Mouse (Mus musculus): Measurements from ENCODE around the gene Camkk2.

Camkk2 gene

GRCm38 (mm10) chr5:122777322-122777721, 1.9 kb downstream of the Camkk2 start:
- Histone ChIP-seq H3K36me3 (ENCODE audit: insufficient read depth, low read length) (no peaks in the 10 kb centered on the region), H3K4me1 (replicated peaks; ENCODE audit: low read depth, low read length) (peaks cover 87% of the 10 kb centered on the region), H3K9me3 (ENCODE audit: low read length) (no peaks in the 10 kb centered on the region), H3K4me3 (replicated peaks; ENCODE audit: low read length) (no peak overlapping the region), H3K27me3 (ENCODE audit: insufficient read depth, low read length) (peaks cover 31% of the 10 kb centered on the region)
- TF ChIP-seq CTCF (conservative IDR thresholded peaks at IDR 0.05; ENCODE audit: low read length), result no peak
- no peak for TF ChIP-seq NANOG (IDR thresholded peaks at IDR 0.05; ENCODE audit: borderline replicate concordance, low read length)
- TF ChIP-seq POU5F1 (IDR thresholded peaks at IDR 0.05; ENCODE audit: borderline replicate concordance, low read length), result no peak

DNA sequence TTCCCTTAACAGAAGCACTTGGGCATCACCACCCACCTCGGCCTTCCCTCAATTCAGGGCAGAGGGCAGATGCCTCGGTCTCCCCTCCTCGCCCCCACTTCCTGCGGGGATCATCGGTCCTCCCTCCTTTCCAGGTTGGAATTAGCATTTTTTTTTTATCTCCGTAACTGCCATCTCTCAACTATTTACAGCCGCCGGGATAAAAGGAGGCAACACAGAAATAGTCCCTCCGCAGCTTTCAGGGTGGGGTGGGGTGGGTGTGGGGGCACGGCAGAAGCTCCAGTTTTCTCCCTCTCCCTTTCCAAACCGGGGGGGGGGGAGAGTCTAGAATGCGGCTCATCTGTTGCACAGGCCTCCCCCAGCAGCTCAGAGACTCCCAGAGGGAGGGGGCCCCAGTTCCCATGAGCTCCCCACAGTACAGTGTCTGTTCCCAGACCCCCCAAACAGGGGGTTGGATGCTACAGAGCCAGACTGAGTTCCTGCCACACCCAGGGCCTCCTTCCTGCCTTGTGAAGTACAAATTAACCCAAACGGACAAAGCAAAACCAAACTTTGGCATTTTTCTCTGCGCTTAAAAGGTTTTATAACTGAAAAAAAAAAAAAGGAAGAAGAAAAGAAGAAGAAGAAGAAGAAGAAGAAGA, 3.4 kb downstream of the Camkk2 start:
- Histone ChIP-seq H3K27me3 (ENCODE audit: insufficient read depth, low read length) (peaks cover 31% of the 10 kb centered on the region), H3K9me3 (ENCODE audit: low read length) (no peaks in the 10 kb centered on the region), H3K36me3 (ENCODE audit: insufficient read depth, low read length) (no peaks in the 10 kb centered on the region), H3K4me3 (replicated peaks; ENCODE audit: low read length) (peak overlapping the region; percentile 75), H3K4me1 (replicated peaks; ENCODE audit: low read depth, low read length) (peaks cover 86% of the 10 kb centered on the region)
- TF ChIP-seq POU5F1 (IDR thresholded peaks at IDR 0.05; ENCODE audit: borderline replicate concordance, low read length), result no peak
- TF ChIP-seq CTCF (conservative IDR thresholded peaks at IDR 0.05; ENCODE audit: low read length), result no peak
- TF ChIP-seq NANOG (IDR thresholded peaks at IDR 0.05; ENCODE audit: borderline replicate concordance, low read length), result no peak

GRCm38 (mm10) chr5:122774743-122775611, 4.2 kb downstream of the Camkk2 start:
- TF ChIP-seq CTCF (conservative IDR thresholded peaks at IDR 0.05; ENCODE audit: low read length) (no peak), POU5F1 (IDR thresholded peaks at IDR 0.05; ENCODE audit: borderline replicate concordance, low read length) (no peak), NANOG (IDR thresholded peaks at IDR 0.05; ENCODE audit: borderline replicate concordance, low read length) (no peak)
- H3K27me3 ChIP-seq (ENCODE audit: insufficient read depth, low read length), result peaks cover 31% of the 10 kb centered on the region
- H3K36me3 ChIP-seq (ENCODE audit: insufficient read depth, low read length), result no peaks in the 10 kb centered on the region
- peak overlapping the region; percentile 75 for H3K4me3 ChIP-seq (replicated peaks; ENCODE audit: low read length)
- no peaks in the 10 kb centered on the region for H3K9me3 ChIP-seq (ENCODE audit: low read length)
- peaks cover 86% of the 10 kb centered on the region for H3K4me1 ChIP-seq (replicated peaks; ENCODE audit: low read depth, low read length)

DNA sequence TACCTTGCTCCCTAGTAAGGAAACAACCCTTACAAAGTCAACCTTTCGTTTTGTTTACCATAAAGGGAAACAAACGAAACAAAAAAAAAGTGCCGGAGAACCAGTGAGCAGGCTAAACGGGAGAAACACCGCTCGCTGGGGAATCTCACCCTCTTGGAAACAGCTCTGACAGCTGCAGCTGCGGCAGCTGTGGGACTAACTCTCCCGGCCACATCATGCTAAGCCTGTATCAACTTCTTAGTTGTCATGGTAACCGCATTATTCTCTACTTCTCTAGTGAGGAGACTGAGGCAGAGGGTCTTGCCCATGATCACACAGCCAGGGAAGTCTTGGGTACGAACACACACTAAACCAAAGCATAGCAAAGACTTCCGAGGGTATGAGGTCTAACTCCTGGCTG, 5.5 kb downstream of the Camkk2 start:
- H3K4me3 ChIP-seq (replicated peaks; ENCODE audit: low read length), result no peak overlapping the region
- H3K4me1 ChIP-seq (replicated peaks; ENCODE audit: low read depth, low read length), result peaks cover 92% of the 10 kb centered on the region
- no peaks in the 10 kb centered on the region for H3K9me3 ChIP-seq (ENCODE audit: low read length)
- peaks cover 31% of the 10 kb centered on the region for H3K27me3 ChIP-seq (ENCODE audit: insufficient read depth, low read length)
- TF ChIP-seq CTCF (conservative IDR thresholded peaks at IDR 0.05; ENCODE audit: low read length), result no peak
- TF ChIP-seq NANOG (IDR thresholded peaks at IDR 0.05; ENCODE audit: borderline replicate concordance, low read length), result no peak
- TF ChIP-seq POU5F1 (IDR thresholded peaks at IDR 0.05; ENCODE audit: borderline replicate concordance, low read length), result no peak
- H3K36me3 ChIP-seq (ENCODE audit: insufficient read depth, low read length), result no peaks in the 10 kb centered on the region

DNA sequence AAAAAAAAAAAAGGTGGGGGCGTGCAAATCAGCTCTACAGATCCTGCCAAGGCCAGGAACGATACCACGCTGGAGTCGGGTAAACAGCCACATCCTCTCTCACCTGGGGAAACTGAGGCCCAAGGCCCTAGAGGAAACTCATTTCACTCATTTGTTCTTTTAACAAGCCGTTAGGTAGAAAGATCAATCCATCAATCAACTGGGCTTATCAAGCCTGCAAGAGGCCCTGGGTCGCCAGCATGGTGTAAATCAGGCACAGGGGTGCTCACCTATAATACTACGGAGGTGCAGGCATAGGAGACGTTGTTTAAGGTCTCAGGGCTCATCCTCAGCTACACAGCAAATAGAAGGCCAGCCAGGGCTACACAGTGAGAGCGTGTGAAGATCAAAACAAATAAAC, 7.8 kb downstream of the Camkk2 start:
- peaks cover 8% of the 10 kb centered on the region; the same call in 1 of the 2 replicates for H3K27me3 ChIP-seq (ENCODE audit: insufficient read depth, low read length)
- H3K36me3 ChIP-seq (ENCODE audit: insufficient read depth, low read length), result no peaks in the 10 kb centered on the region
- H3K4me1 ChIP-seq (replicated peaks; ENCODE audit: low read depth, low read length), result peaks cover 87% of the 10 kb centered on the region
- H3K4me3 ChIP-seq (replicated peaks; ENCODE audit: low read length), result no peak overlapping the region; the same call in 1 of the 2 replicates
- TF ChIP-seq POU5F1 (IDR thresholded peaks at IDR 0.05; ENCODE audit: borderline replicate concordance, low read length), result no peak
- TF ChIP-seq NANOG (IDR thresholded peaks at IDR 0.05; ENCODE audit: borderline replicate concordance, low read length), result no peak
- no peak for TF ChIP-seq CTCF (conservative IDR thresholded peaks at IDR 0.05; ENCODE audit: low read length)
- no peaks in the 10 kb centered on the region for H3K9me3 ChIP-seq (ENCODE audit: low read length)

DNA sequence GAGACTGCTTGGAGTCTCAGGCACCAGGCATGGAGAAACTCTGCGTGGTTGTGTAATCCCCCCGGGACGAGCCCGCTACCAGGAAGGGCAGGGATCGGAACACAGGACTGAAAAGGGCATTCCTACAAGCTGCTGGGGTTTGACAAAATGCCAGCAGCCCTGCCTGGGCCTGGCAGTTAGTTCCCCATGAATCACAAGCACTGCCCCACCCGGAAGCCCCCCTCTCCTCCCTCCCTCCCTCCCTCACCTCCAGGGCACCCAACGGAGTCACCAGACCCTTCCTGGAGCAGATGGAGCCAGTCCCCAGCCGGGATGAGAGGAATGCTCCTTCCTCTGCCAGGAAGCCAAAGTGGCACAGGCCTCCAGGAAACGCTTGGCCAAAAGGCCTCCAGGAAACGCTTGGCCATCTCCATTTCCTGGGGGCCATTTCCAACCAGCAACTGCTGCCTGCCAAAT, 8.4 kb downstream of the Camkk2 start:
- no peak for TF ChIP-seq CTCF (conservative IDR thresholded peaks at IDR 0.05; ENCODE audit: low read length)
- TF ChIP-seq POU5F1 (IDR thresholded peaks at IDR 0.05; ENCODE audit: borderline replicate concordance, low read length), result no peak
- TF ChIP-seq NANOG (IDR thresholded peaks at IDR 0.05; ENCODE audit: borderline replicate concordance, low read length), result no peak
- peaks cover 8% of the 10 kb centered on the region; the same call in 1 of the 2 replicates for H3K27me3 ChIP-seq (ENCODE audit: insufficient read depth, low read length)

GRCm38 (mm10) chr5:122770304-122770703, 8.9 kb downstream of the Camkk2 start:
- peaks cover 8% of the 10 kb centered on the region; the same call in 1 of the 2 replicates for H3K27me3 ChIP-seq (ENCODE audit: insufficient read depth, low read length)
- H3K9me3 ChIP-seq (ENCODE audit: low read length), result no peaks in the 10 kb centered on the region
- H3K4me1 ChIP-seq (replicated peaks; ENCODE audit: low read depth, low read length), result peaks cover 76% of the 10 kb centered on the region
- H3K36me3 ChIP-seq (ENCODE audit: insufficient read depth, low read length), result no peaks in the 10 kb centered on the region
- peak overlapping the region; percentile 55 for H3K4me3 ChIP-seq (replicated peaks; ENCODE audit: low read length)
- TF ChIP-seq NANOG (IDR thresholded peaks at IDR 0.05; ENCODE audit: borderline replicate concordance, low read length) (no peak), POU5F1 (IDR thresholded peaks at IDR 0.05; ENCODE audit: borderline replicate concordance, low read length) (no peak), CTCF (conservative IDR thresholded peaks at IDR 0.05; ENCODE audit: low read length) (no peak)

More for the DNA sequence above, 8.4 kb downstream of the Camkk2 start:
- Histone ChIP-seq H3K4me1 (replicated peaks; ENCODE audit: low read depth, low read length) (peaks cover 81% of the 10 kb centered on the region), H3K9me3 (ENCODE audit: low read length) (no peaks in the 10 kb centered on the region), H3K4me3 (replicated peaks; ENCODE audit: low read length) (peak overlapping the region; percentile 55), H3K36me3 (ENCODE audit: insufficient read depth, low read length) (no peaks in the 10 kb centered on the region)

- Histone ChIP-seq H3K36me3 (ENCODE audit: insufficient read depth, low read length) (no peaks in the 10 kb centered on the region), H3K27me3 (ENCODE audit: insufficient read depth, low read length) (peaks cover 8% of the 10 kb centered on the region; the same call in 1 of the 2 replicates), H3K4me3 (replicated peaks; ENCODE audit: low read length) (peak overlapping the region; percentile 45), H3K9me3 (ENCODE audit: low read length) (no peaks in the 10 kb centered on the region), H3K4me1 (replicated peaks; ENCODE audit: low read depth, low read length) (peaks cover 75% of the 10 kb centered on the region)
- no peak for TF ChIP-seq CTCF (conservative IDR thresholded peaks at IDR 0.05; ENCODE audit: low read length)
- no peak for TF ChIP-seq POU5F1 (IDR thresholded peaks at IDR 0.05; ENCODE audit: borderline replicate concordance, low read length)
- no peak for TF ChIP-seq NANOG (IDR thresholded peaks at IDR 0.05; ENCODE audit: borderline replicate concordance, low read length)
Measured at GRCm38 (mm10) chr5:122769101-122769568, 10.1 kb downstream of the Camkk2 start.

All from E14TG2a.4 (cell line).